Mouse (Mus musculus) A20 (cell line): ENCODE measurements around the gene Gpr12.
A peak's percentile ranks its signal among the peaks of the same experiment; 100 is the strongest.
"Not testable (repeated sequence)": the region's sequence is repeated elsewhere in the genome, so short reads cannot be mapped to it uniquely, and the experiment has no call there.

ENCODE experiments used
- DNase-seq: peaks from one replicate; pipeline ENCODE4 v3.0.0-alpha.2; 2011; ENCODE audit warnings: low read depth, low spot score

Gpr12 gene

GRCm38 (mm10) chr5:146586357-146587070 lies 1.5 kb upstream of the Gpr12 start:
- no peak for DNase-seq

DNA sequence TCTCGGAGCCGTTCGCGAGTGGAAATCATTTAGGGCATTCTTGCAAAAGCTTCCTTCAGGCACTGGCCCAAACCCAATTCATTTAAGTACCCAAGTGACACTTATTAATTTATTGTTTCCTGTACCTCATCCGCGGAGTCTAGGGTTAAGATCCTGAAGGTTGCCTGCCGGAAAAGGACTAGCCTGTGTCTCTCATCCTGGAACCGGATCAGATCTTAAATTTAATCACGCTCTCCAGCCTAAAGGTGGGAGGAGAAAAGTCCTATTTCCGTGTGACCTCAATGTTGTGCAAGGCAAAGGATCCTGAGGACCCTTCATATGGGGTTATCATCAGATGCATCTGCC lies 240 bp upstream of the Gpr12 start:
- peak; percentile 6 for DNase-seq

- no peak for DNase-seq
Observed at GRCm38 (mm10) chr5:146584156-146584477, 922 bp downstream of the Gpr12 start.

DNA sequence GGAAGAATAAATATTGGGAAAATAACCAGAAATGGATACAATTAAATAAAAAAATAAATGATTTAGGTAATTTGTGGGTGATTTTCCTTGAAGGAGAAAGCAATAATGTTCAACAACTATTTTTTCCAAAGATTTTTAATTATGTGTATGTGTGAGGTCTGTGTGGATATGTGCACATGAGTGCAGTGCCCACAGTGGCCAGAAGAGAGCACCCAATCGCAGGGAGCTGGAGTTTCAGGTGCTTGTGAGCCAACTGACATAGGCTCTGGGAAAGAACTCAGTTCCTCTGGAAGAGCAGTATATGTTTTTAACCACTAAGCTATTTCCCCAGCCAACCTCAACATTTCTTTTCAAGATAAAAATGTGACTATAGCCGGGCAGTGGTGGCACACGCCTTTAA lies 8.4 kb downstream of the Gpr12 start:
- DNase-seq, result peak; percentile 74

- not testable (repeated sequence) for DNase-seq
Observed at GRCm38 (mm10) chr5:146572735-146573042, 12.3 kb downstream of the Gpr12 start.

DNA sequence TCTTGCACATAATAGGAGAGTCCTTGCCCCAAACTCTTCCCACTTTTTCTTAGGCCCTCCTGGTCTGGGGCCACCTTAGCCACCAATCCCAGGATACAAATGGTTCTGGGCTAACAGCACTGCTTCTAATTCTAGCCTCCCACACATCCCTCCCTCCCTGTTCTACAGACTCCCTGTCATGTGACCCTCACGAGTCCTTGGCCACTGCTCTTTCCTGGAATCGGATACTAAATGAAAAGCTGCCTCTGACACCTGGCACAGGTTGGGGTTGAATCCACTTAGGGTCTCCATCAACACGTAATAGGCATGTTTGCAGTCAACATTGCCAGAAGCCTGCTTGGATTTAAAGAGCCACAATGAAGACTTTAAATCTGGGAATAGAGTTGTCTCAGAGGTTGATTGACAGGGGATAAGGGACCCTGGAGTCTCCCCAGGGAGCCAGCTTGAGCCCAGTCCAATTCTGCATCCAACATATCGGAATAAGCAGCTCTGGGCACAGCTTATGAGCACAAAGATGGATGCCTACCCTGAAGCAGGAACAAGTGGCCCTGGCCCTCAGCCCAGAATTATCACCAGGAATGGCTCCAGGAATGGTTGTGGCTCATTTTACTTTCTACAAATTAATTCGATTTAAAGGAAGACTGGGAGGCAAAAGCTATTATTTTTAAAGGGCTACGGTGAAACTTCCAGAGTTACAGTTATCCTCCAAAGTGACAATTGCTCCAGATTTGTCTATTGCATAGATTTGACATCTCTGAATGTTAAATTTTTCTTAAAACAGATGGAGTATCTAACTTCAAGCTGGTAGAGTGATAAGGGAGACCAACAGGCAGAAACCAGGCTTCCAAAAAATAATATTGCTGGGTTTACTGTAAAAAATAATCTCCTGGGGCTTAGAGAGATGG lies 13.0 kb downstream of the Gpr12 start:
- DNase-seq, result not testable (repeated sequence)

- DNase-seq, result not testable (repeated sequence)
Observed at GRCm38 (mm10) chr5:146570179-146570578, 14.9 kb downstream of the Gpr12 start.

GRCm38 (mm10) chr5:146567054-146567453 lies 18.0 kb downstream of the Gpr12 start:
- DNase-seq, result peak; percentile 53

- DNase-seq, result no peak
Observed at GRCm38 (mm10) chr5:146564259-146564658, 20.8 kb downstream of the Gpr12 start.

DNA sequence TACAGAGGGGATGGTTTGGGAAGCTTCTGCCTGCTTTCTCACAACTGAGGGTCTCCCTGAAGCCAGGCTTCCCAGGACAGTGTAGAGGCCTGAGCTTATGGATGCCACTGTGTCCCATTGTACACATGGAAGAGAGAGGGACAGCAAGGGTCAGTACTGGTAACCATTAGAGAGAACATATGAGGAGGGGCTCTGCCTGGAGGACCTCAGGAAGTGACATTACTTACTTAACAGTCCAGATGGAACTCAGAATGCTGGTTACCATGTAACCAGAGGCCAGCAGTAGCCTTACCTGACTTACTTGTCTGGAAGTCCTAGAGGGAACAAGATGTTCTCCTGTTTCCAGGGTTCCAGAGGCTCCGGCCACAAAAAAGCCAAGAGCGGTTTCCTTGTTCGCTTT lies 29.2 kb downstream of the Gpr12 start, which contains the start of gene Gm3415:
Gene Gm3415, plus strand, starts transcription at position 301 of the 400 bp plus-strand sequence.
- DNase-seq, result not testable (repeated sequence)

GRCm38 (mm10) chr5:146537347-146537746 lies 47.7 kb downstream of the Gpr12 start, which contains the start of gene Gm3409:
Gm3409 (plus strand) TSS chr5:146537647.
- DNase-seq, result not testable (repeated sequence)
